Mouse (Mus musculus) c-Kit-positive CD71-positive TER-119-positive erythroid progenitor cells, embryonic 14.5 days (primary cell): ENCODE data around the gene Fam129c.

Experiments
- DNase-seq: peaks from one replicate; pipeline ENCODE4 v3.0.0-alpha.2; 2013; ENCODE audit warnings: low spot score

The Fam129c gene

GRCm38 (mm10) chr8:71597451-71597850, at the start of gene Fam129c:
Fam129c (plus strand) TSS chr8:71597648.
- no peak for DNase-seq

GRCm38 (mm10) chr8:71550754-71551153, 46.7 kb upstream of the Fam129c start:
- no peak for DNase-seq

- no peak for DNase-seq
Observed at GRCm38 (mm10) chr8:71552770-71553169, 44.7 kb upstream of the Fam129c start.

GRCm38 (mm10) chr8:71554001-71554400, 43.4 kb upstream of the Fam129c start:
- DNase-seq, result no peak

GRCm38 (mm10) chr8:71554644-71555043, 42.8 kb upstream of the Fam129c start:
- DNase-seq, result no peak

GRCm38 (mm10) chr8:71558071-71558957, 39.1 kb upstream of the Fam129c start, which contains the start of gene Tmem221:
Tmem221 (minus strand) TSS chr8:71558871.
- DNase-seq, result no peak

- DNase-seq, result peak; percentile 86
Observed at GRCm38 (mm10) chr8:71558958-71559690, 38.3 kb upstream of the Fam129c start.

- no peak for DNase-seq
Observed at GRCm38 (mm10) chr8:71560071-71560470, 37.4 kb upstream of the Fam129c start.

- no peak for DNase-seq
Observed at GRCm38 (mm10) chr8:71560765-71561164, 36.7 kb upstream of the Fam129c start.

- peak; percentile 65 for DNase-seq
Observed at GRCm38 (mm10) chr8:71561401-71561800, 36.0 kb upstream of the Fam129c start.

- peak; percentile 49 for DNase-seq
Observed at GRCm38 (mm10) chr8:71562751-71563150, 34.7 kb upstream of the Fam129c start.

GRCm38 (mm10) chr8:71563992-71564391, 33.5 kb upstream of the Fam129c start:
- DNase-seq, result no peak

GRCm38 (mm10) chr8:71566501-71566900, 30.9 kb upstream of the Fam129c start, which contains the start of gene Nxnl1:
Nxnl1 (minus strand) TSS chr8:71566601.
- no peak for DNase-seq

- DNase-seq, result no peak
Observed at GRCm38 (mm10) chr8:71567587-71567986, 29.9 kb upstream of the Fam129c start.

GRCm38 (mm10) chr8:71568387-71568937, 29.0 kb upstream of the Fam129c start, which contains the start of gene Slc27a1:
Slc27a1 (plus strand) TSS chr8:71568882.
- no peak for DNase-seq

- no peak for DNase-seq
Observed at GRCm38 (mm10) chr8:71568941-71569340, 28.5 kb upstream of the Fam129c start.

GRCm38 (mm10) chr8:71569366-71570290, 27.8 kb upstream of the Fam129c start:
- DNase-seq, result no peak

GRCm38 (mm10) chr8:71570291-71570954, 27.0 kb upstream of the Fam129c start:
- peak; percentile 65 for DNase-seq

- DNase-seq, result no peak
Observed at GRCm38 (mm10) chr8:71572077-71572476, 25.4 kb upstream of the Fam129c start.

GRCm38 (mm10) chr8:71572847-71573633, 24.4 kb upstream of the Fam129c start:
- no peak for DNase-seq
